Mouse (Mus musculus): ENCODE data around the gene Stoml2.
A peak's percentile ranks its signal among the peaks of the same experiment; 100 is the strongest.
"Not testable (repeated sequence)": the region's sequence is repeated elsewhere in the genome, so short reads cannot be mapped to it uniquely, and the experiment has no call there.

The Stoml2 gene

DNA sequence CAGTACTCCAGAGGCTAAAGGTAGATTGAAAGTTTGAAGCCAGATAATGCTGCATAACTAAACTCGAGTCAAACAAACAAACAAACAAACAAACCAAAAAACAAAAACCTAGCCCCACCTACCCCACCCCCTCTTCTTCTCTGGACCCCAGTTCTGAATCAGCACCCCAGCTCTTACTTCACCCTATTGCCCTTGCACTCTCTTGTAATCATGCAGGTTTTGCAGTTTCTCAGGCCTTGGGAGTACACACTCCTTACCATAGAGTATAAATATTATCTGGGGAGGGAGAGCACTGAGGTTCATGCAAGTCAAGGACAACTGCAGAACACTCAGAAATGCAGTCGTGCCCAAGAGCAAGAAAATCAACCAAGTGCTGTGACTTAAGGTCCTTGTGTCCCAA is 30.2 kb downstream of the Stoml2 start:
- no peak for DNase-seq

DNA sequence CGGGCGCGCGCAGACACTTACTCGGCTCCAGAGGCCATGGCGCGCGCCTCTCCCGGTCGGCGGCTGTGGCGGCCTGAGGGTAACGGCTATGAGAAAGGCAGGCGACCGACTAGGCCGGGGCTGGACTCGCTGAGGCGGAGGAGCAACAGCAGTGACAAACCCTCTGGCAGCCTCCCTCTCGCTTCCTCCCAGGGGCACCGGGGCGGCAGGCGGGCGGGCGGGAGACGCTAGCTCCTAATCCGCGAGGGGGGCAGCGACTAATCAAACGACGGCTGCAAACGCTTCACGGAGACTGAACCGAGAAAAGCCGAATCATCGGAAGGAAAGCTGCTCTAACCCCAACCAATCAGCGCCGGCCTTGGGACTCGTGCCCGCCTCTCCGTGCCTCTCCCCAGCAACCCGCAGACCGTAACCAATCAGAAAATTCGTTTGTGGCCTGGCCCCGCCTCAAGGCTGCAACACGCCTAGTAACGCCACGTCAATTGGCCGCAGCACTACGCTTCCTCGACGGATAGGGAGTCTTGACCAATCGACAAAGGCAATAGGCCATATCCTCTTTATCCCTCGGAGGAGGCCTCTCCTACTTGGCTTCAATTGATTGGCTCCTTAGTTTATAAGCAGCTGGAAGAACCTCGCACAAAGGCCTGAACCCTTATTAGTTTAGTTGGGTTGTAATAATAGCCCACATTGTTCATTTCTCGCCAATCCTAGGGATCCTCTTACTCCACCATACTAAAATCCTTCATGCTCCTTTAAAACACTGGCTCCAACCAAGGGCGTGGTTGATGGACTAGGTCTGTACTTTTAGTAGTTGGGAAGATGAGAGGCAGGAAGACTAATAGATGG is 31.1 kb downstream of the Stoml2 start, which contains the start of gene Vcp:
Gene Vcp, minus strand, starts transcription at position 367 of the 846 bp plus-strand sequence.
- DNase-seq = peak; percentile 99

DNA sequence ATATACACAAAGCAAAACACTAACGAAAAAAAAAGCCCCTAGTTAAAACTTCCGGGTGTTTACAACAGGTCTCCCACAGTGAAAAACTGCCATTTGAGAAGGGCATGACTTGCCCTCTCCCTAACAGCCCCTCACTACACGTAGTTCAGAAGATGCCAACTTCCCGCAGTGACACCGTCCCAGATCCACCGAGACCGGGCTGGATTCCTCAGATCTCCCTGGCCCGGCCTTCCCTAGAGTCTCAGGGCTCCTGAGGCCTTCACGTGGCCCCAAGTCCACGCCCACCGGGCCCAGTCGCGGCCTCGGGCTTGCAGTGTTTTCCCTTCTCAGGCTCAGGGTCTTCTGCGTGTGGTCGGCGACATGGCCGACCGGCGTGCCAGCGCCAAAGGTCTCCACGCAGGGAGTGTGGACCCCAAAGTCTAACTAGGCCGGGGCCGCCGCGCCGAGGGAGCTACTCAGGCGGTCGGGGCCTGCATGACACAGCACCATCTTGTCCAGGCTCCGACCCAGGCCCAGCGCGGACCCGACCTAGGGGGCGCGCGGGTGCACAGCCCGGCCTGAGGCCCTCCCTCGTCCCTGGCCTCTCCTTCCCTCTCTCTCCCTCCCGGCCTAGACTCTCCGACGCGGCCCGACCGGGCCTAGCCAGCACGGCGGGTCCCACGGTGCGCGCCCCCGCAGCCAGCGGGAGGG is 31.9 kb downstream of the Stoml2 start:
- DNase-seq = peak; percentile 83

DNA sequence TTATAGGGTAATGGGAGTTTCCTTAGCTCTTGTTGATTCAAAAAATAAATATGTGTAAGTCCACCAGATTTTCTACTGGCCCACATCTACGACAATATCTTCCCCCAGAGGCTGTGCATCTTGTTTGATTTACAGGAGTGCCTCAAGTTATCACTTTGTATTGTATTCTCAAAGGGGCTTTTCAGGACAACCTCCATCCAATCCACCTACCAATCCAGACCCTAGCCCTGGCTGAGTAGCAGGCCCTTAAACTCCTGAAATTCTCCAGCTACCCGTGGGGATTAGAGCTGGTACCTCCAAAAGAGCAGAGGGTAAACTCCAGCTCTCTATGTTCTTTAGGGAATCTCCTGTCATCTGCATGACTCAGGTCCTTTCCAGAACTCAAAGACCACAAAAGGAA is 33.5 kb downstream of the Stoml2 start:
- no peak for DNase-seq

DNA sequence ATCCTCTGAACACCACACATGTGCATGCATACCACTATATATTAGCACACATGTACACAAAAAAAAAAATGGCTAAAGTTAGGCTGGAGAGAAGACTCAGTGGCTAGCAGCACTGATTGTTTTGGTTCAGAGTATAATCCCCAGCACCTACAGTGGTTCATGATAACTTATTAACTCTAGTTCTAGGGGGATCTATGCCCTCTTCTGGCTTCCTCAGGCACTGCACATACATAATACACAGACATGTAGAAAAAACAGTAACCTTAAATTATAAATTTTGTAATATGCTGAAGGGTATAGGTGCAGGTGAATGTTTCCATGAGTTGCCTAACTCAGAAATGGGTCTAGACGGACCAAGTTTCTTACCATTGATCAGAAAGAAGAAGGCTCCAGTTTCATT is 43.2 kb downstream of the Stoml2 start:
- no peak for DNase-seq

DNA sequence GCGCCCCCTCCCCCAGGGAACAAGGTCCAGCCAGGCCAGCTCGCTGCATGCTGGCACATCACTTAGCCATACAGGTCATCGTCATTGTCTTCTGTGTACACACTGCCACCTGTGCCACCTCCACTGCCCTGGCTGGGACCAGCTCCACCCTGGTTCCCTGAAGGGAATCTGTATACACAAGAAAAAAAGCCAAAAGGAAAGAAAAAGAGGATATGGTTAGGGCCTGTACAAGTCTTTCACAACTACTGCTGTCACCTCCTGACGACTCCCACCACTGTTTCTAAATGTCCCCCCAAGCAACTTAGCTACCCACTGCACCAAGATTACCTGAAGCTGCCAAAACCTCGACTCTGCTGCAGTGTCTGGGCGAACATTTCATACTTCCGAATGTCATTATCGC is 51.0 kb downstream of the Stoml2 start:
- DNase-seq = not testable (repeated sequence)

DNA sequence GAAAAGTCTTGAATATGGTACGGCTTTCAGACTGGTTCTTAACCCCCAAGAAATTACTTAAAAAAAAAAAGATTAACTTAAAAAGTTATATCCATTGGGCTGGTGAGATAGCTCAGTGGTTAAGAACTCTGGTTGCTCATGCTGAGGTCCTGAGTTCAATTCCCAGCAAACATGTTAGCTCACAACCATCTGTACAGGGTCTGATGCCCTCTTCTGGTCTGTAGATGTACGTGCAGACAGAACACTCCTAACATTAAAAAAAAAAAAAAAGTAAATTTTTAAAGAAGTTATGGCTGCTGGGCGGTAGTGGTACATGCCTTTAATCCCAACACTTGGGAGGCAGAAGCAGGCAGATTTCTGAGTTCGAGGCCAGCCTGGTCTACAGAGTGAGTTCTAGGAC is 53.4 kb downstream of the Stoml2 start:
- DNase-seq = no peak

All from liver (tissue).